Mouse (Mus musculus): ENCODE results near the gene Fam13a.

DNA sequence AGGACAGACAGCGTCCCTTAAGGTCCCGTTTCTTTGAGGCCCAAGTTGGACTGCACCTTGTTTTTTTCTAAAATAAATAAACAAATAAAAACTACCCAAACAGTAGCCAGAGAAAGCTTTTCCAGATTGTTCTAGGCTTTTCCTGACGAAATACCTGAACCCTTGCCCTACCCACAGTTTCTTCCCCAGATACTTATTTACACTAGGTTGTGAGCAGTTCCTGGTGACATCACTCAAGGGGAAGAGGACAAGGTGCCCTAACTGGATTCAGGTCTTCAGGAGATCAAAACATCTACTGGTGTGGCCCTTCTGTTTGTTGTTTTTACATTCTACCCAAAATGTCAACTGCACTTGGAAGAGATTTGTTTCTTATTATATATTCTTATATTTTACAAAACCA is 457 bp upstream of the Fam13a start:
- TF ChIP-seq CTCF (IDR thresholded peaks at IDR 0.05; ENCODE audit: low read depth) (no peak), EP300 (optimal IDR thresholded peaks at IDR 0.05) (no peak)

Data from stomach, postnatal 0 days (tissue).